Mouse (Mus musculus) inflammation-experienced regulatory T-cells, adult 6 months (primary cell): ENCODE measurements around the gene Hdac9. TPM values are rescaled to one million over a fixed set of nuclear protein-coding genes. Genes with fewer than 3 reads are reported as not detected.
"Not testable (repeated sequence)": the region's sequence is repeated elsewhere in the genome, so short reads cannot be mapped to it uniquely, and the experiment has no call there.

Experiments
- ATAC-seq: one replicate; pipeline ENCODE4 v1.8.0; 2017
- polyA plus RNA-seq, 3 experiments: library from polyadenylated mRNA; unstranded; fragments of 100-300 nt; shearing (Covaris generic); gene quantifications; one replicate each; pipeline ENCODE4 v1.2.1; 2017

The Hdac9 gene
- polyA plus RNA-seq, 3 experiments from 2014 or later, result 0.36 to 1.3 (median 1.1) TPM

DNA sequence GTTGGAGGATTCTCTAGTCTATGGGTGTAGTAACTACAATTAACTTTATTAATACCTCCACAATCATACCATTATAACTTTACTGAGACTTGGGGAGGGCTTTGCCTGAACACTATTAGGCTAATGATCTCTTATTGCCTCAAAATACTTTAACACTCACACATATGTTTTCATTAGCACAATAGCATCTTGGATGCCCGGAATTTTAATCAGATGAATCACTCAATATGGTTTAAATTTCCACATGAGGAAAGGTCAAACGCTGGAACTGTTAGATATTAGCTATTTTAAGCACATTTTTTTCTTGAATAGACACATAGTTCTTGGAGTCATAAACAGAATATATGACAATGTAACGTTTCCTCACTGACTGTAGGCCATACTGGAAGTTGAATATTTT, 429.9 kb downstream of the Hdac9 start:
- ATAC-seq, result no peak

DNA sequence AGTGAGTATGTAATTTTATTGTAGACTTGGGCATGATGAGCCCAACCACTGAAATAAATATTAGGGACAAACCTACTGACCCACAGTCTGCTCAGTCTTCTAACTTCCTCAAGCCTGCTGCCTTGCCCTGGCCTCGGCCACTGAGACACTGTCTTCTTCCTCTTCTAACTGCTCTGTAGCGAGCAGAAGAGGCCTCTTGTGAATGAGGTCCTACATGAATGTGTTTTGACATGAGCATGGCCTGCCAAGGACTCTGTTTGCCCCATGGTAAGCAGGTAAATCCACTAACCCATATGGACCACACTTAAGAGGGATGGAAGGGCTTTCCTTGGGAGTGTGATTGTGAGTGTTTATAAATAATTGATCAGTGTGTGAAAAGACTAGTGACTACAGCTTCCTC, 430.9 kb downstream of the Hdac9 start:
- ATAC-seq, result no peak

DNA sequence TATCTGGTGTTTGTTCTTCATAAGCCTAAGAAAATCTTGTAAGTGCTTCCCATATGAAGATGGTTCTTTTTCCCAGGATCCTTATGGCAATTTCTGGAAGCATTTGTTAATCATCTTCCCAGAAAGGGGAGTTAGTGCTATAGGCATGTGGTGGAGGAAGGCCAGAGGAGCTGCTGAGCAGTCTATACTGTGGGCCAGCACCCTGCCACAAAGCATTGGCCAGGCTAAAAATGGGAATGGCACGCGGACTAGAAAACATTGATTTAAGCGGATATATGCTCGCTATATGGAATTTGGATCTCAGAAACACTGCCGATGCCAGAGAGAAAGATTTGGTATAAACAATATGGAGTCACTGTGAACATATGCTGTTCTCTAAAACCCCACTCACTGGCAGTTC, 435.2 kb downstream of the Hdac9 start:
- no peak for ATAC-seq

DNA sequence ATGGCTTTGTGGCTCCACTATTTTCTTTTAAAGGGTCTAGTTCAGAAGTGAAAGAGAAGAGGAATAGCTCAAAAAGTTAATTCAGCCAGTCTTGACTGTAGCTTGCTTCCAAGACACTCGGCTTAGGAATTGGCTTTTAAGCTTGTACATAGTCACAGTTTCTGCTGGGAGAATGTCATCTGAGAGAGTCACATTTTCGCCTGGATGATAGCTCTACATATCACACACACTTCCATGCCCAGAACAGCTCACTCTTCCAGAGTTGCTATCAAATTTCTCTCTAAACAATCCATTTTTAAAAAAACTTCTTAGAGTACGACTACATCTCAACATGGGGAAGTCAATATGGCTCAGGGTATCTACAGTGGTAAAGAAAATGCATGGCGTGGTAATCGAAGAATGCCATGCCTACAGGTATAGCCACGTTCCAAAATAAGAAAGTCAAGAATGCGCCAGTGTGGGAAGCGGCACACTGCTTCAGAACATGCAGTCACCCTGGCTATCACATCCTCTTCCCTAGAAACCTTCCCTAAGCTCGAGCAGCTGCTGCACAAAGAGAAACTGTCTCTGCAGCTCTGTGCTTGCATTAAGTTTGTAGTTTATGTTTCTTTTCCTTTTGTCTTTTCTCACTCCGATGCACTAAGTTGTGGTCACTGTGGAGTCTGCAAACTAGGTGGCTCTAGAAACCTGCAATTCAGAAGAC, 443.8 kb downstream of the Hdac9 start:
- ATAC-seq, result no peak

DNA sequence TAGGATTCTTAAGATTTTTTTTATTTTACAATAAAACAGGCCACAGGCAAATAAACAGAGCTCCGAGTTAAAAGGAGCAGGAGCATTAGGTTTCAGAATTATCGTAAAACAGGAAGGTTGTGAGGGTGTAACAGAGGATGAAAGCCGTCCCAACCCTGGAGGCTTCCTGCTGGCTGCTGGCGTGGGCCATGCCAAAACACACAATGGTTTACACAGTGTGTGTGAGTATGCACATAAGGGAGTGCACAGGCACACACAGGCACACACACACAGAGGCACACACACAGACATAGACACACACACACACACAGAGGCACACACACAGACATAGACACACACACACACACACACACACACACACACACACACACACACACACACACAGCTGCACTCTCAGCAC, 444.4 kb downstream of the Hdac9 start:
- ATAC-seq, result no peak

DNA sequence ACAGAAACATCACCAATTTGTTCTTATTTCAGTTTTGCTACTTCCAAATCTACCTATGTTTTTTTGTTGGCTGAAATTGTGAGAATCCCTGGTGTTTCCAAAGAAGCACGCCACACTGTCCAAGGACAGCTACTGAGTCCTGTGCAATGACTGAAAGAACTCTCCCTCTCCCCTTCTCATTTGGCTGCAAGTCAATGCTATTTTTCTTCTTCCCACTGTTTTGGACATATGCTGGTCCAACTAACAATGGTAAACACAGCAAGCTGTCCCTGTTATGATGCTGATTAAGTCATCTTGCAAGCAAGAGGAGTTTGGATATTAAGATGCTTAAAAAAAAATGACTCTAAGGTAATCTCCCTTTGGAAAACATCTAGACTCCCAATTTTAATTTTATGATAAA, 455.2 kb downstream of the Hdac9 start:
- ATAC-seq, result no peak

DNA sequence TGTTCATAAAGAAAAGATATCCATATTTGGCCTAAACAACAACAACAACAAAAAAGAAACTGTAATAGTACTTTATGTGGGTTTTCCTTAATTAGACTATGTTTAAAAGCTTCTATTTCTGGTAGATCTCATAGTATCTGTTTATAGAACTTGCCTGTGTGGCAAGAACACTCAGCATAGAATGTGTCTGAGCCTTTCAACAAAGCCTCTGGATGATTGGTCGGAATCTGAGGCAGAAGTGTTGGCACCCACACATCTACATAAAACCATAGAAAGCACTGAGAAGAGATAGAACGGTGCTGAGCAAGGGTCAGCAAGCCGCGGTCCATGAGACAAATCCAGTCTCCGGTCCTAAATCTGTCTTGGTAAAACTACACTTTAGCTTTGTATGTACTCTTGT, 464.3 kb downstream of the Hdac9 start:
- no peak for ATAC-seq

DNA sequence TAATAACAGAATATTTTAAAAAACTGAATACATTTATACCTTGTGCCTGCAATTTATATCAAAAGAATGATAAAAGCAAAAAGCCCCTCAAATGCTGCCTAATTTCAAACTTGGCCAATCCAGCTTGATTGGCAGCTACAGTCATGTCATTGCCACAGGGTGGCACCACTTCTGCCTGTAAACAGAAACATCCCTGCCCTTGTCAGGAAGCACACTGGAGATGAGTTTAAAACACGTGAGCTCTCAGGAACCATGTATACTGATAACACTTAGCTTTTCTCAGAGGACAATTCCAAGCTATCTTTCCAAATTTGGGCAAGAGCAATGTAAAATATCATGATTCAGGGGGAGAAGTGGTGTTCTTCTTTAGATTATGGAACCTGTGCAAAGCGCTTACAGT, 465.7 kb downstream of the Hdac9 start:
- peak; percentile 46 for ATAC-seq

DNA sequence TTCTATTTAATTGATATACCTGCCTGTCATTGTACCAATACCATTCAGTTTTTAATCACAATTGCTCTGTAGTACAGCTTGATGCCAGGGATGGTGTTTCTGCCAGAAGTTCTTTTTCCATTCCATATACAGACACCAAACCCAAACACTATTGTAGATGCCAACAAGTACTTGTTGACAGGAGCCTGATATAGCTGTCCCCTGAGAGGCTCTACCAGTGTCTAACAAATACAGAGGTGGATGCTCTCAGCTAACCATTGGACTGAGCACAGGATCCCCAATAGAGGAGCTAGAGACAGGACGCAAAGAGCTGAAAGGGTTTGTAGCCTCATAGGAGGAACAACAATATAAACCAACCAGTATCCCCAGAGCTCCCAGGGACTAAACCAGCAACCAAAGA, 472.2 kb downstream of the Hdac9 start:
- not testable (repeated sequence) for ATAC-seq

DNA sequence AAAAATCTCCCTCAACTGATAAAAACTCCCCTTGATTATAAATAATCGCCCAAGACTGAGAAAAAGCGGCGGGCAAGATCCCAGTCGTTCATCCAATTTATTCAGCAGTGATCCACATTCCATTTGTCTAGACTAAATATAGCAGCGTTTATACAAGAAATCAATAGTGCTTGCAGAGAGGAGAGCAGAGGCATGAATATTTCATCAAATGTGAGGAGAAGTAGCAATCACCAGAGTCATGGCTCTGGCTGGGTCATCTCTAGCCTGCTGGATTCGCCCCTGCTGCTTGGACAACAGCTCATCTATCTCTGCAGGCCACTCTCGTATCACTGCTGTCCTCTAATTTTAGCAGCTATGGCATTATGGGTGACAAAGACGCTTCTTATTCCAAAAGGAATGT, 476.0 kb downstream of the Hdac9 start:
- ATAC-seq, result no peak

DNA sequence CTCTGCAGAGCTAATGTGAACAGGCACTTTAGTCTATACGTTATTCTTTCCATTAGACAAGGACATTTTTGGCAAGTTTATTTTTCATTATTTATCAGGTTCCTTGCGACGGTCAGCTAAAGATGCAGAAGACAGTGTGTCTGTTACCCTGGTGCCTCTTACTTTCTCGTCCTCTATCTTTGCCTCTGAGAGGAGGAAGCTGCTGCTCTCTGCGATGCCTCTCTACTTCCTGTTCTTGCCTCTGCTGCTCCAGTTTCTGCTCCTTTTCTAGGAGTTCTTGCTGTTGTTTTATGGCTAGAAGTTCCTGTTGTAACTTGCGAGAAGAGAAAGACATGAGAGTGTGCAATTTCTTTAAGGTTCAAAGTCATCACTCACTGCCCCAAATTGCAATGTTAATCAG, 484.0 kb downstream of the Hdac9 start:
- ATAC-seq, result no peak

DNA sequence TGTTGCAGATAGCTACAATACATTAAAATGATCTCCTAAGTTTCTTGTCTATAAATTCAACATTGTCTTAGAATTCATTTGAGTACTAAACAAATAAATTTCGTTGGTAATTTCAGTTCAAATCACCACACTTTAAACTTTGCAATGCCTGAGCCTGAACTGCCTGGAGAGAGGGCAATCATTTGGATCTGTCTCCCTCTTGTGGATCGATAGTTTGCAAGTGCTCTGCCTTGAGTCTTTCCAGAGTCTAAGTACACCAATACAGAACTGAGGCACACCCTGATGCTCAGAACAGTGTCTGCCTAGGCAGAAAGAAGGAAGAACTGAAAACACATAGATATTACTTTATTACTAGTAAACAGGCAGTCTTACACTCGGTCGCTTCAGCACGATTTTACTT, 484.4 kb downstream of the Hdac9 start:
- ATAC-seq, result peak; percentile 52

DNA sequence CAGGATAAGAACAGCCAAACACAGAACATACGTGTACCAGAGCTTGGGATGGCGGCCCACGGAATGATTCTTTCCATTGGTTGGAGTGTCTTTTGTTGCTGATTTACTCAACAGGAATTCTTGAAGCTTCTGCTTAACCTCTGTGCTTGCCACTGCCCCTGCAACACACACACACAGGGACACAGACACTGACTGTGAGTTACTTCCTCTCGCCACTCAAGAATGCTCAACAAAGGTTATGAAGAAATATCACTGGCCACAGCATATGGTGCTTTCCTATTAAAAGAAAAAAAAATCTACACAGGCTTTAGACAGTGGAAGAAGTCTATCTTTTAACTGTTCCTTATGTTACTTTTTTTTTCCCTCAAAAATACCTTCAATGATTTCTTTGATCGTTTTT, 485.1 kb downstream of the Hdac9 start:
- ATAC-seq, result no peak

DNA sequence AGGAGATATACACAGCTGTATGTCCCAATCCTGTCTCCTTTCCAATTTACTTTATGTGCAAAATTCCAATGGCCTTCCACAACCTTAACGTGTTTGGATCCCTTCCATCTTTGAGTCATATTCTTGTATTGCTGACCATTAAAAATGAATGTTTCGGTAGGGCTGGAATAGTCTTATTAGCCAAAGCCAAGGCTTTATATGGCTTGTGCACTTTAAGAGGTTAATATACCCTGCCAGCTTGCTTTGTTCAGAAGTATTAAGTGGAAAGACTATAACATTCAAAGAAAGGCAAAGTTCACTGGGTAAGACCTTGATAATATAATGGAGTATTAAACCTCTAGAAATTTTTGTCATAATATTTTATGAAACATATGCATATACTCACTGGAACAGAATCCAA, 491.4 kb downstream of the Hdac9 start:
- no peak for ATAC-seq

DNA sequence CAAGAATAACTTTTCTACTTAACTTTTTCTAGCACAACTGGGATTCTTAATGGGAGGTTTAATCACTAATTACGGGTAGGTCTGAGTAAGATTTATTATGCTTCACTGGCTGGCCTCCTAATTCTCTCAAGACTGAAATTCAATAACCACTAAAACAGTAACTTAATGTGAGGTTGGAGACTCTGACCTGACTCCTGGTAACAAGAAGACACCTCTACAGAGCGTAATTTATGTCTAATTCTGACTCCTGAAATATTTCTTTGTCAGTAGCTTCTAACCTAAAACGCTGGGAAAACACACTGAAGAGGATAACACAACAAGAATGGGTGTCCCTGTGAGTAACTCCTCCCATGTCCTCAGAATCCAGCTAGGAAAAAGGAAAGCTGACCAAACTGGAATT, 508.8 kb downstream of the Hdac9 start:
- no peak for ATAC-seq

DNA sequence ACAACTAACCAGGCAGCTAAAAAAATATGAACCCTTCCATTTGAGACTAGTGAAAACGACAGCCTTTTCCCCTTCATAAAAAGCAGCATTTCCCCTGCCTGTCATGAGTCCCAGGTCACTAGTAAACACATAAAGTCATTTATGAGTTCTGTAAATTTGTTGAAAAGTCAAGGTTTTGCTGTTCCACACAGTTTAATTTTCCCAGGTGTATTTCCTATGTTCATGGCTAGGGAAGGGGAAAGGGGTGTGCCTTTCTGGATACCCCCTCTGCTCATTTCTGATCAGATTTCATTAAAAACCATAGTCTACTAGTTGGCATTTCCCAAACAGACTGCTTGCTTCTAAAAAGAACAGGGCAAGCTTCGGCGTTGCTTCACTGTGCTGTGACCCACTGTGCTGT, 509.8 kb downstream of the Hdac9 start:
- ATAC-seq, result no peak

DNA sequence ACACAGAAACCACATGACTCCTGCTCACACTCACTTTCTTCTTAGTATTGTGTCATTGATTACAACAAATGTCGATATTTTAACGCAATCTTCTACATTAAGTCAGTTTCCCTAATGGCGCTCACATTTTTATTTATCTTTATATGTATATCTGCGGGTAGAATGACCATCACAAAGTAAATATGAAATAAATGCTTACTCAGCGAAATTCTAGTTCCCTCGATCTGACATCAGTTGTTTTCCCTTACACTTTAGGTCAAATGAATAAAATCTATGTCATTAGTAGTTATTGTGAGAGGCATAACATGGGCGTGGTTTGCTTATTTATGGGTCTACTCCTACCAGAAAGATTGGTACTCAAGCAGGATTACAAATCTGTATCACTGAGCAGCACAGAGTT, 514.8 kb downstream of the Hdac9 start:
- no peak for ATAC-seq

DNA sequence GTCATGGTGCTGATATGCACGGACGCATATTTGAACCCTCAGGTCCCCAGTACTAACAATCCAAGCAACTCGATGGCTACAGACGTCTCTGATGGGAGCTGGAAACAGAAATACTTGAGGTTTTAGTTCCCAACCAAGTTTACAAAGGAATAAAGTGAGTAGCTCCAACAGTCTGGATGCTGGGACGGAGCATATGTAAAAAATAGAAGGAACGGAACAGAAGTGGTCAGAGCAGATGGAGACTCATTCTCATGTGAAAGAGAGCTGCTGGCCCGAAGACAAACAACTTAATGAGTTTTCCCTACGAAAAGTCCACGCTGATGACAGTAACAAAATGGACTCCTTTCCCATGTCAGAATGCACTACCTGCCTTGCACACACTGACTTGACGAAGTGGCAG, 518.3 kb downstream of the Hdac9 start:
- ATAC-seq, result no peak

DNA sequence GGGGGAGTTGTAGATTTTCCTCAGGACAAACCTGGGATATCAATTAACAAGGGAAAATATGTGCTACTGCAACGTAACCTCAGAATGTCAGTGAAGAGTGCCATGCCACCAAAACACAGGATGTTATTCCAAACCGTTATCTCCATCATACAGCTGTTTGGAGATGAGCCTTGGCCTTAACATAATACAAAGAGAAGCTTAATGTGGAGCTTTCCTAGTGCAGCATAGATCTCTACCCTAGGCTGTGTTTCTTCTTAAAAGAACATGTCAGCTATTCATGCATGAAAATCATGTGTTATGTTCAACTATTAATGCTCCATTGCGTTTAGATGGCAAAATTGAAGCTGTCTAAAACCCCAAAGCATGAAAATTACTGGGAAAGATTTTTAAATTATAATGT, 522.6 kb downstream of the Hdac9 start:
- no peak for ATAC-seq

DNA sequence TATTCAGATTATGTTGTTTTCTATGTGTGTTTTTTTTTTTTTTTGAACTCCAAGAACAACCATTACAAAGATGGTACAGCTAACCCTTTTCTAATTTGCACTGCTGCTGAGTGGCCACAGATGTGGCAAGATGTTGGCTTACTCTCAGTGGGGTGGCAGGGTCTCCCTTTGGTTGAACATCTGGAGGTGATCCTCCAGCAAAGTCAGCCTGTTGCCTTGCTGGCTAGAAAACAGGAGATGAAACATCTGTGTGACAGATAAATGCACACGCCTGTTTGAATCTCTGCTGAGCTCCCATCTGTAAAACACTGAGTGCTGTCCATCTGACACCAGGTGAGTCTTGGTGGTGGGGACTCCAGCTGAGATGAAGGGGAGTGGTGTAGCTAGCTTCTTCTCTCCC, 537.2 kb downstream of the Hdac9 start:
- ATAC-seq, result no peak

DNA sequence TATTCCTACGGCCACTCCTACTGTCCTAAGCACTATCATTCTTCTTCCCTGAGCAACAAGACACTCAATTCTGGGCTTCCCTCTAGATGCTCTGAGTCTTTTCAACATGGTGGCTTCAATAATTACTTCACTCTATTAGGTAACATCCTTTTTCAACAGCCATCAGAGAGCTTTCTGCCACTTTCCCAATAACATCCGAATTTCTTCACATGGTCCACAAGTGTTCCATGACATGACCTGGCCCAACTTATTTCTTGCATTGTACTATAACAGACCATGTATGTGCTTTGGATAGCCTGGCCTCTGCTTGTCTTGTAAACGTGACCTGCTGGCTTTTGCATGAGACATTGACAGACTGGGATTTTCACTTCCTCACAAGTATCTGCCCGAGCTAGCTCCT, 538.3 kb downstream of the Hdac9 start:
- ATAC-seq, result no peak

DNA sequence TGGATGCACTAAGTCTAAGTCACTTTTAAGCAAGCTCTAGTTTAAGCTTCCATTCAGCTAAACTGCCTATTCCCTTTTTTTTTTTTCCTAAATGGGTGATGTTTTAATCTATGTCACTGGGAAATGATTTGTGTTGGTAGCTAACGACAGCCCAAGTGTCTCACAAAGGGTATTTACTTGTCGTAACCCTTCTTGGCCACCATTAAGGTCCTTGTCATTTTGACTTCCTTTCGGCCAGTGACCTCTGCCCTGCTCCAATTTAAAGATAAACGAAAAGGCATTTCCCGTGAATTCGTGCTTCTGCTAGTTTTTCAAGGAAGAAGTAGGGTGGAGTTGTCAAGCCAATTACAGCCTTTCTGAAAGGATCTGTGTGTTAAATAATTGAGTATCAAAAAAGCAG, 565.0 kb downstream of the Hdac9 start:
- ATAC-seq, result no peak

DNA sequence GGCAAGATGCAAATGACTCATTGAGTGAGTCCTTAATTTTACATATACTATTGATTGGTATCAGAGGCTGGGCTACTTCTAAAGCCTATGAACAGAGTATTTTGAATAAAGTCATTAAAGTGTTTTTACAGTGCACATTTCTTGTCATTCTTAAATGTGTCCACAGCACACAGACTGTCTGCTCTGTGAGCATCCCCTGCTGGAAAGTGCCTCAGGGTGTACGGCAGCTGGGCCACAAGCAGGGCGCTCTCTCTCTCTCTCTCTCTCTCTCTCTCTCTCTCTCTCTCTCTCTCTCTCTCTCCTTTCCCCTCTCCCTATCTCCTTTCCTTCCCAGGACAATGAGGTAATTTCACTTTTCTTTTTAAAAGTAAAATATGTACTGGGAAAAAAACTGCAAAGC, 569.4 kb downstream of the Hdac9 start:
- no peak for ATAC-seq

DNA sequence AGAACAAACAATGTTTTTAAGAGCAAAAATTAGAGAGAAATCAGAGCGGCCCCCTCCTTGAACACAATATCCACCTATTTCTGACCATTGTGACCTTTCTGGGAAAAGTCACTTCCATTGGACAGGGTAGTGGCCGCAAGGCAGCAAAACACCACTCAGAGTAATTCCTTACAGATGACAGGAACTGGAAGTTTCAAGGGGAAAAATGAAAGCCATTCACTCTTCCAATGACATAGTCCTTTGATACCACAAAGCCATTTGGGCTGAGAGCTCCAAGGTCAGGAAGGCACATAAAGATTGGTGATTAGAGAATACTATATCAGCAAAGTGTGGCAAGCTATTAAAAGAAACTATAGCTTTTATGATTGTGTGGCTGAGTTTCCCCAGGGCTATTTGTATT, 574.1 kb downstream of the Hdac9 start:
- ATAC-seq, result no peak

DNA sequence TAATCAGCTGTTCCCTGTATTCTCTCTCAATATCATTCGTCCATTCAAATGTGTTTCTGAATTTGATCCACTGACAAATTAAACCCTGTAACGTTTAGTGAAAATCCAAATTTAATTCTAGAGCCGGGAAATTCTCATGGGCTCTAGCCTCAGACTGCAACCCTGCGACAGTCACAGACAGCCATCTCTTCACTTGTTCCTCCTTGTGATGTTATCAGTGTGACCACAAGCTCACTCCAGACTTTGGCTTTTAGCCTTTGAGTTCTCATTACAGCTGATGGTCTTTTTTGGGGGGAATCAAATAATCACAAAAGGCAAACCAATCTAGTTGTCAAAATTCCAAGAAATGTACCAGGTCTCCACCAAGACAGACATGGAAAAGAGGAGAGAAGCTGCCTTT, 578.0 kb downstream of the Hdac9 start:
- ATAC-seq, result no peak
